Mouse (Mus musculus) liver, adult 2 months (tissue): ENCODE results near the gene Zbtb8a.

Source experiments
- CTCF ChIP-seq: fragments of 200-500 bp; IDR thresholded peaks from 2 replicates; pipeline ENCODE4 v1.5.1; 2011; ENCODE audit warnings: low read depth, low read length, control low read depth
- POLR2A ChIP-seq: fragments of 200-500 bp; IDR thresholded peaks from 2 replicates; pipeline ENCODE4 v1.6.1; 2011; ENCODE audit warnings: low read length, control low read depth; ENCODE audit not compliant: insufficient read depth; ENCODE audit errors: extremely low read depth

GRCm38 (mm10) chr4:129396960-129397359 is 19.0 kb upstream of the Zbtb8a start:
- TF ChIP-seq POLR2A (no peak), CTCF (no peak)
